Mouse (Mus musculus) hindbrain, embryonic 13.5 days (tissue): ENCODE results near the gene Rnf187. TPM values are rescaled to one million over a fixed set of nuclear protein-coding genes. Genes with fewer than 3 reads are reported as not detected.
"Not testable (repeated sequence)": the region's sequence is repeated elsewhere in the genome, so short reads cannot be mapped to it uniquely, and the experiment has no call there.

Experiments used
- ATAC-seq: fragments of 200-750 bp; cut with Nextera tagmentation; 2 replicates; pipeline ENCODE4 v1.8.0; 2017; ENCODE audit warnings: moderate TSS enrichment; ENCODE audit not compliant: low FRiP score
- H3K27ac ChIP-seq: fragments of 300-500 bp; sonication (generic); 2 replicates; pipeline ENCODE4 v1.5.1; 2015; ENCODE audit warnings: inconsistent platforms, mild to moderate bottlenecking, moderate library complexity
- H3K27me3 ChIP-seq: fragments of 300-500 bp; sonication (generic); 2 replicates; pipeline ENCODE4 v1.6.1; 2015; ENCODE audit warnings: mild to moderate bottlenecking, inconsistent platforms
- H3K36me3 ChIP-seq: fragments of 300-500 bp; sonication (generic); 2 replicates; pipeline ENCODE4 v1.6.1; 2015; ENCODE audit warnings: mild to moderate bottlenecking, inconsistent platforms
- H3K4me1 ChIP-seq: fragments of 300-500 bp; sonication (generic); replicated peaks from 2 replicates; pipeline ENCODE4 v1.6.1; 2015; ENCODE audit warnings: inconsistent platforms
- H3K4me2 ChIP-seq: fragments of 300-500 bp; sonication (generic); 2 replicates; pipeline ENCODE4 v1.6.1; 2015; ENCODE audit warnings: inconsistent platforms, mild to moderate bottlenecking, moderate library complexity
- H3K4me3 ChIP-seq: fragments of 300-500 bp; sonication (generic); 2 replicates; pipeline ENCODE4 v1.5.1; 2015; ENCODE audit warnings: mild to moderate bottlenecking, inconsistent platforms
- H3K9ac ChIP-seq: fragments of 300-500 bp; sonication (generic); 2 replicates; pipeline ENCODE4 v1.6.1; 2015; ENCODE audit warnings: mild to moderate bottlenecking, inconsistent platforms
- H3K9me3 ChIP-seq: fragments of 300-500 bp; sonication (generic); 2 replicates; pipeline ENCODE4 v1.6.1; 2016; ENCODE audit warnings: inconsistent platforms
- WGBS: fragments of 180-500 bp; shearing (Covaris S2); methylation state at CpG from one replicate; pipeline ENCODE4 v1.1.7; 2015; 5-methylcytosine and 5-hydroxymethylcytosine counted together
- polyA plus RNA-seq: library from polyadenylated mRNA; unstranded; fragments of >200 nt; fragmentation: Nextera tagmentation; extraction: Ambion mirVana; gene quantifications from 2 replicates; pipeline ENCODE4 v1.2.1, GENCODE M21; 2015

The Rnf187 gene
- polyA plus RNA-seq, 1 experiment from 2014 or later, result 540 TPM

- 31% methylated on average over 17 of the region's 17 CpGs for WGBS
- H3K4me3 ChIP-seq, result no peak overlapping the region
- no peak for ATAC-seq
- H3K9ac ChIP-seq, result no peak overlapping the region
- no peaks in the 10 kb centered on the region for H3K9me3 ChIP-seq
- H3K27ac ChIP-seq, result no peak overlapping the region
- no peak overlapping the region for H3K4me2 ChIP-seq
- peaks cover 8% of the 10 kb centered on the region; the same call in 1 of the 2 replicates for H3K27me3 ChIP-seq
- peaks cover 26% of the 10 kb centered on the region for H3K4me1 ChIP-seq
- H3K36me3 ChIP-seq, result peaks cover 8% of the 10 kb centered on the region; the same call in 1 of the 2 replicates
Measured at GRCm38 (mm10) chr11:58963543-58963942, 24.8 kb upstream of the Rnf187 start.

- no peak for ATAC-seq
- WGBS, result 67% methylated on average over 50 of the region's 50 CpGs
- Histone ChIP-seq H3K27ac (no peak overlapping the region), H3K9me3 (no peaks in the 10 kb centered on the region), H3K9ac (no peak overlapping the region), H3K27me3 (peaks cover 8% of the 10 kb centered on the region; the same call in 1 of the 2 replicates), H3K4me3 (no peak overlapping the region), H3K4me1 (peaks cover 46% of the 10 kb centered on the region), H3K4me2 (no peak overlapping the region), H3K36me3 (peaks cover 9% of the 10 kb centered on the region)
Measured at GRCm38 (mm10) chr11:58961364-58962177, 22.9 kb upstream of the Rnf187 start.

GRCm38 (mm10) chr11:58959921-58960465, 21.3 kb upstream of the Rnf187 start:
- Histone ChIP-seq H3K9me3 (no peaks in the 10 kb centered on the region), H3K27me3 (peaks cover 8% of the 10 kb centered on the region; the same call in 1 of the 2 replicates), H3K36me3 (peaks cover 9% of the 10 kb centered on the region), H3K9ac (peak overlapping the region; percentile 70), H3K4me2 (peak overlapping the region; percentile 80), H3K27ac (peak overlapping the region; percentile 88), H3K4me1 (peaks cover 48% of the 10 kb centered on the region), H3K4me3 (peak overlapping the region; percentile 49)
- 3% methylated on average over 40 of the region's 40 CpGs for WGBS
- peak; percentile 85 for ATAC-seq

GRCm38 (mm10) chr11:58959186-58959825, 20.6 kb upstream of the Rnf187 start:
- peak overlapping the region; percentile 70 for H3K9ac ChIP-seq
- peak overlapping the region; percentile 88 for H3K27ac ChIP-seq
- H3K36me3 ChIP-seq, result peaks cover 9% of the 10 kb centered on the region
- 36% methylated on average over 15 of the region's 15 CpGs for WGBS
- no peak for ATAC-seq
- H3K27me3 ChIP-seq, result peaks cover 8% of the 10 kb centered on the region; the same call in 1 of the 2 replicates
- peaks cover 45% of the 10 kb centered on the region for H3K4me1 ChIP-seq
- H3K4me3 ChIP-seq, result peak overlapping the region; percentile 49
- no peaks in the 10 kb centered on the region for H3K9me3 ChIP-seq
- H3K4me2 ChIP-seq, result peak overlapping the region; percentile 80

GRCm38 (mm10) chr11:58958536-58958935, 19.8 kb upstream of the Rnf187 start:
- Histone ChIP-seq H3K4me1 (peaks cover 43% of the 10 kb centered on the region), H3K4me3 (peak overlapping the region; percentile 96; the same call in 1 of the 2 replicates), H3K27me3 (peaks cover 8% of the 10 kb centered on the region; the same call in 1 of the 2 replicates), H3K27ac (no peak overlapping the region), H3K9ac (no peak overlapping the region; the same call in 1 of the 2 replicates), H3K9me3 (no peaks in the 10 kb centered on the region), H3K36me3 (peaks cover 9% of the 10 kb centered on the region), H3K4me2 (peak overlapping the region; percentile 80)
- 79% methylated on average over 6 of the region's 6 CpGs for WGBS
- ATAC-seq, result no peak

GRCm38 (mm10) chr11:58957226-58957914, 18.7 kb upstream of the Rnf187 start:
- H3K4me2 ChIP-seq, result peak overlapping the region; percentile 80
- H3K27me3 ChIP-seq, result peaks cover 8% of the 10 kb centered on the region; the same call in 1 of the 2 replicates
- H3K36me3 ChIP-seq, result peaks cover 9% of the 10 kb centered on the region
- ATAC-seq, result no peak
- H3K4me3 ChIP-seq, result peak overlapping the region; percentile 96
- peaks cover 45% of the 10 kb centered on the region for H3K4me1 ChIP-seq
- H3K27ac ChIP-seq, result peak overlapping the region; percentile 13; the same call in 1 of the 2 replicates
- H3K9ac ChIP-seq, result peak overlapping the region; percentile 94
- 76% methylated on average over 5 of the region's 5 CpGs for WGBS
- no peaks in the 10 kb centered on the region for H3K9me3 ChIP-seq

GRCm38 (mm10) chr11:58955868-58956257, 17.1 kb upstream of the Rnf187 start:
- ATAC-seq, result no peak
- WGBS, result 27% methylated on average over 8 of the region's 8 CpGs
- H3K4me1 ChIP-seq, result peaks cover 60% of the 10 kb centered on the region

GRCm38 (mm10) chr11:58955143-58955867, 16.6 kb upstream of the Rnf187 start:
- no peak for ATAC-seq
- Histone ChIP-seq H3K4me1 (peaks cover 63% of the 10 kb centered on the region), H3K27ac (peak overlapping the region; percentile 100), H3K9me3 (no peaks in the 10 kb centered on the region), H3K4me2 (peak overlapping the region; percentile 80), H3K27me3 (no peaks in the 10 kb centered on the region), H3K36me3 (peaks cover 9% of the 10 kb centered on the region), H3K9ac (peak overlapping the region; percentile 94), H3K4me3 (peak overlapping the region; percentile 96)
- under 1% methylated on average over 20 of the region's 20 CpGs for WGBS

More at GRCm38 (mm10) chr11:58955868-58956257, 17.1 kb upstream of the Rnf187 start:
- Histone ChIP-seq H3K27me3 (no peaks in the 10 kb centered on the region), H3K36me3 (peaks cover 9% of the 10 kb centered on the region), H3K4me2 (peak overlapping the region; percentile 80), H3K9ac (peak overlapping the region; percentile 94), H3K9me3 (no peaks in the 10 kb centered on the region), H3K4me3 (peak overlapping the region; percentile 96), H3K27ac (peak overlapping the region; percentile 100)

GRCm38 (mm10) chr11:58954420-58955142, 15.9 kb upstream of the Rnf187 start, which contains the start of the genes Hist3h2a and Trim17:
Hist3h2a (plus strand) TSS chr11:58954685.
Trim17 (plus strand) TSS chr11:58954685.
- peak; percentile 91 for ATAC-seq
- Histone ChIP-seq H3K4me2 (peak within 1 kb of the TSS; percentile 91), H3K36me3 (peaks cover 9% of the 10 kb centered on the region), H3K27me3 (no peaks in the 10 kb centered on the region), H3K9ac (peak within 1 kb of the TSS; percentile 97), H3K9me3 (no peaks in the 10 kb centered on the region), H3K27ac (peak within 1 kb of the TSS; percentile 100), H3K4me1 (peaks cover 60% of the 10 kb centered on the region), H3K4me3 (peak within 1 kb of the TSS; percentile 96)
- WGBS, result under 1% methylated on average over 49 of the region's 49 CpGs

- not testable (repeated sequence) for ATAC-seq, H3K27me3 ChIP-seq, H3K9me3 ChIP-seq, H3K36me3 ChIP-seq
- Histone ChIP-seq H3K4me1 (peaks cover 56% of the 10 kb centered on the region), H3K4me3 (peak overlapping the region; percentile 96), H3K9ac (peak overlapping the region; percentile 97), H3K4me2 (peak overlapping the region; percentile 91), H3K27ac (peak overlapping the region; percentile 100)
- 0% methylated on average over 17 of the region's 17 CpGs for WGBS
Measured at GRCm38 (mm10) chr11:58954170-58954419, 15.4 kb upstream of the Rnf187 start.
